Mouse (Mus musculus): Measurements from ENCODE around the gene Jam2. TPM values are rescaled to one million over a fixed set of nuclear protein-coding genes. Genes with fewer than 3 reads are reported as not detected.

The Jam2 gene
- polyA plus RNA-seq, 1 experiment = 2.3 TPM

- TF ChIP-seq POLR2A (IDR thresholded peaks at IDR 0.05; ENCODE audit: low read depth, low read length) (no peak), CTCF (IDR thresholded peaks at IDR 0.05; ENCODE audit: extremely low read depth, insufficient read depth, insufficient read length, insufficient replicate concordance) (no peak)
- Histone ChIP-seq H3K27me3 (ENCODE audit: control insufficient read depth, insufficient read depth, low read length) (peaks cover 3% of the 10 kb centered on the region), H3K36me3 (ENCODE audit: control insufficient read depth, insufficient read depth, low read length) (no peaks in the 10 kb centered on the region), H3K27ac (ENCODE audit: insufficient read depth, low read length) (no peak overlapping the region), H3K4me1 (ENCODE audit: control insufficient read depth, insufficient read depth, insufficient read length) (no peaks in the 10 kb centered on the region), H3K4me3 (ENCODE audit: extremely low read depth, insufficient read depth, insufficient read length) (no peak overlapping the region)
- DNase-seq (ENCODE audit: low read depth in 1 of 2, low spot score in 2 of 2) = no peak
- WGBS = 83% methylated on average over 8 of the region's 8 CpGs
These were observed 6.0 kb upstream of the Jam2 start for GRCm38 (mm10) chr16:84767956-84768355.

GRCm38 (mm10) chr16:84769182-84769581 is 4.7 kb upstream of the Jam2 start:
- Histone ChIP-seq H3K4me1 (ENCODE audit: control insufficient read depth, insufficient read depth, insufficient read length) (peaks cover 3% of the 10 kb centered on the region; the same call in 1 of the 2 replicates), H3K36me3 (ENCODE audit: control insufficient read depth, insufficient read depth, low read length) (no peaks in the 10 kb centered on the region), H3K27me3 (ENCODE audit: control insufficient read depth, insufficient read depth, low read length) (peaks cover 11% of the 10 kb centered on the region), H3K4me3 (ENCODE audit: extremely low read depth, insufficient read depth, insufficient read length) (no peak overlapping the region), H3K27ac (ENCODE audit: insufficient read depth, low read length) (no peak overlapping the region)
- no peak for DNase-seq (ENCODE audit: low read depth in 1 of 2, low spot score in 2 of 2)
- 77% methylated on average over 4 of the region's 4 CpGs for WGBS
- TF ChIP-seq CTCF (IDR thresholded peaks at IDR 0.05; ENCODE audit: extremely low read depth, insufficient read depth, insufficient read length, insufficient replicate concordance) = no peak
- no peak for TF ChIP-seq POLR2A (IDR thresholded peaks at IDR 0.05; ENCODE audit: low read depth, low read length)

GRCm38 (mm10) chr16:84769619-84770464 is 4.1 kb upstream of the Jam2 start:
- no peak overlapping the region for H3K27ac ChIP-seq (ENCODE audit: insufficient read depth, low read length)
- 89% methylated on average over 19 of the region's 19 CpGs for WGBS
- H3K4me3 ChIP-seq (ENCODE audit: extremely low read depth, insufficient read depth, insufficient read length) = no peak overlapping the region
- no peak for DNase-seq (ENCODE audit: low read depth in 1 of 2, low spot score in 2 of 2)
- peaks cover 5% of the 10 kb centered on the region; the same call in 1 of the 2 replicates for H3K4me1 ChIP-seq (ENCODE audit: control insufficient read depth, insufficient read depth, insufficient read length)
- TF ChIP-seq POLR2A (IDR thresholded peaks at IDR 0.05; ENCODE audit: low read depth, low read length) (no peak), CTCF (IDR thresholded peaks at IDR 0.05; ENCODE audit: extremely low read depth, insufficient read depth, insufficient read length, insufficient replicate concordance) (no peak)
- H3K36me3 ChIP-seq (ENCODE audit: control insufficient read depth, insufficient read depth, low read length) = no peaks in the 10 kb centered on the region
- peaks cover 17% of the 10 kb centered on the region for H3K27me3 ChIP-seq (ENCODE audit: control insufficient read depth, insufficient read depth, low read length)

GRCm38 (mm10) chr16:84770891-84771290 is 3.0 kb upstream of the Jam2 start:
- Histone ChIP-seq H3K4me3 (ENCODE audit: extremely low read depth, insufficient read depth, insufficient read length) (no peak overlapping the region), H3K4me1 (ENCODE audit: control insufficient read depth, insufficient read depth, insufficient read length) (peaks cover 5% of the 10 kb centered on the region; the same call in 1 of the 2 replicates), H3K36me3 (ENCODE audit: control insufficient read depth, insufficient read depth, low read length) (no peaks in the 10 kb centered on the region), H3K27ac (ENCODE audit: insufficient read depth, low read length) (no peak overlapping the region), H3K27me3 (ENCODE audit: control insufficient read depth, insufficient read depth, low read length) (peaks cover 19% of the 10 kb centered on the region)
- no peak for DNase-seq (ENCODE audit: low read depth in 1 of 2, low spot score in 2 of 2)
- TF ChIP-seq POLR2A (IDR thresholded peaks at IDR 0.05; ENCODE audit: low read depth, low read length) (no peak), CTCF (IDR thresholded peaks at IDR 0.05; ENCODE audit: extremely low read depth, insufficient read depth, insufficient read length, insufficient replicate concordance) (no peak)
- 67% methylated on average over 7 of the region's 7 CpGs for WGBS

- TF ChIP-seq POLR2A (IDR thresholded peaks at IDR 0.05; ENCODE audit: low read depth, low read length) (no peak), CTCF (IDR thresholded peaks at IDR 0.05; ENCODE audit: extremely low read depth, insufficient read depth, insufficient read length, insufficient replicate concordance) (no peak)
- DNase-seq (ENCODE audit: low read depth in 1 of 2, low spot score in 2 of 2) = no peak
- no peak overlapping the region for H3K27ac ChIP-seq (ENCODE audit: insufficient read depth, low read length)
- no peaks in the 10 kb centered on the region for H3K36me3 ChIP-seq (ENCODE audit: control insufficient read depth, insufficient read depth, low read length)
- no peak overlapping the region for H3K4me3 ChIP-seq (ENCODE audit: extremely low read depth, insufficient read depth, insufficient read length)
- H3K27me3 ChIP-seq (ENCODE audit: control insufficient read depth, insufficient read depth, low read length) = peaks cover 19% of the 10 kb centered on the region
- 91% methylated on average over 2 of the region's 2 CpGs for WGBS
- peaks cover 5% of the 10 kb centered on the region; the same call in 1 of the 2 replicates for H3K4me1 ChIP-seq (ENCODE audit: control insufficient read depth, insufficient read depth, insufficient read length)
These were observed 2.5 kb upstream of the Jam2 start for GRCm38 (mm10) chr16:84771461-84771860.

GRCm38 (mm10) chr16:84772496-84773267 is 1.2 kb upstream of the Jam2 start:
- Histone ChIP-seq H3K36me3 (ENCODE audit: control insufficient read depth, insufficient read depth, low read length) (no peaks in the 10 kb centered on the region), H3K27ac (ENCODE audit: insufficient read depth, low read length) (no peak overlapping the region), H3K4me3 (ENCODE audit: extremely low read depth, insufficient read depth, insufficient read length) (no peak overlapping the region), H3K4me1 (ENCODE audit: control insufficient read depth, insufficient read depth, insufficient read length) (peaks cover 5% of the 10 kb centered on the region; the same call in 1 of the 2 replicates), H3K27me3 (ENCODE audit: control insufficient read depth, insufficient read depth, low read length) (peaks cover 19% of the 10 kb centered on the region)
- 56% methylated on average over 8 of the region's 8 CpGs for WGBS
- DNase-seq (ENCODE audit: low read depth in 1 of 2, low spot score in 2 of 2) = no peak
- TF ChIP-seq POLR2A (IDR thresholded peaks at IDR 0.05; ENCODE audit: low read depth, low read length) = no peak
- TF ChIP-seq CTCF (IDR thresholded peaks at IDR 0.05; ENCODE audit: extremely low read depth, insufficient read depth, insufficient read length, insufficient replicate concordance) = no peak

Data from spleen, adult 2 months (tissue).